Mouse (Mus musculus) E14TG2a.4 (cell line): ENCODE results near the gene Sh3bp1.

Source experiments
- CTCF ChIP-seq: conservative IDR thresholded peaks from 2 replicates; pipeline ENCODE4 v1.5.1; 2014; ENCODE audit warnings: low read length
- NANOG ChIP-seq: IDR thresholded peaks from 2 replicates; pipeline ENCODE4 v1.6.1; 2014; ENCODE audit warnings: borderline replicate concordance, low read length, mixed read lengths
- POU5F1 ChIP-seq: IDR thresholded peaks from 2 replicates; pipeline ENCODE4 v1.6.1; 2014; ENCODE audit warnings: low read length, borderline replicate concordance

DNA sequence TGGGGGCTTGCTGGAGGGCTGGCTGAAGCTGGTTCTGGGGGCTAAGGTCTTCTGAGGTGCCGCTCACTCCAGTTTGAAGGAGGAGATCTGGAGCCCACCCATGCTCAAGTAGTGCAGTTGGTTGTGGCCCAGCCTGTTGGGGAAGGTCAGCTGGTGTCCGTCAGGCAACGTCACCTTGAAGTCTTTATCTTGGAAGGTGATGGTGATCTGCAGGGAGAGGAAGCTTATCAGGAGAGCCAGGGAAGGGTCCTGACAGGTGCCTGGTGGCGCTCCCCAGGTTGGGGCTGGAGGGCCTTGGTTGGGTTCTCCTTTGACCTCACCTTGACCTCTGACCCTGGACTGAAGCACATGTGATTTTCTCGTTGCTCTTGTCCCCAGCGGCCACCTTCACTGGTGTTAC is 48.6 kb upstream of the Sh3bp1 start:
- no peak for TF ChIP-seq CTCF
- no peak for TF ChIP-seq NANOG
- TF ChIP-seq POU5F1 = no peak
